In the genomic region with DNA sequence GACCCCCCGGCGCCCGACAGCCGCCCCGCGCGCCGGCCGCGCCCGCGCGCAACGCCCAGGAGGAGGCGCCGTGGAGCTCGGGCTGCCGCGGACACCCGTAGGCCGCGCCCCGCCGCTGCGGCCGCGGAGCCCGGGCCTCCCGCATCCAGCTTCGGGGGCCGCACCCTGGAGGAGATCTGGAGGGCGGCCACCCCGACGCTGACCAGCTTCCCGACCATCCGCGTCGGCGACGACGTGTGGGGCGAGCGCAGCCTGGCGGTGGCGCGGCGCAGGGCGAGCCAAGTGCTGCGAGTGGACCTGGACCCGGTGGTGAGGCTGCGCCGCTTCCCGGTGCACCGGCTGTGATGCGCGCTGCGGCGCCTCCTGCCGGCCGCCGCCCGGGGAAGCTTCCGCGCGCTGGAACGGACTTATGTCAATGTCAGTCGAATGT, we compare ENCODE assay signal across 8 mouse cellular contexts. TPM values are rescaled to one million over a fixed set of nuclear protein-coding genes. Genes with fewer than 3 reads are reported as not detected.
DNase-seq lines count a peak whose midpoint lies in the region; ATAC-seq and TF ChIP-seq lines count a peak whose summit lies in the region.

No protein-coding gene starts in this region.

- DNase-seq in adipocyte (ENCODE audit: low spot score), result peak; percentile 82
- DNase-seq in gastrocnemius, adult 8-10 months (ENCODE audit: low spot score in 2 of 2), result peak; percentile 79 to 84
- DNase-seq in induced T-regulatory cell, adult 2 months (ENCODE audit: low read depth), result peak; percentile 88
- peak; percentile 76 to 84 for DNase-seq in left cerebral cortex, adult 8-10 months (ENCODE audit: low spot score in 2 of 2)
- peak; percentile 88 for DNase-seq in right cerebral cortex, adult 18-20 months
- DNase-seq in urinary bladder, postnatal 10 days (ENCODE audit: low spot score), result peak; percentile 39

- peak overlapping the region; percentile 100 for H3K27ac ChIP-seq in cortical plate, adult 2 months (ENCODE audit: insufficient read depth, low read length)

- peak overlapping the region; percentile 97 for H3K4me3 ChIP-seq in cortical plate, adult 2 months (ENCODE audit: insufficient read depth, low read length)

- H3K4me1 ChIP-seq in cortical plate, adult 2 months (ENCODE audit: control insufficient read depth, insufficient read depth, low read length), result peaks cover 1% of the 10 kb centered on the region; the same call in 1 of the 2 replicates

- TF ChIP-seq CTCF in cortical plate, adult 2 months (IDR thresholded peaks at IDR 0.05; ENCODE audit: extremely low read depth, insufficient read depth, low read length), result peak; percentile 21; the same call in 1 of the 2 replicates

- ATAC-seq in megakaryocyte, adult 5-6 weeks (ENCODE audit: poor library complexity, severe bottlenecking), result peak; percentile 78

- 0 out of 2 replicates have a peak, but pooled peaks have one; percentile 23 for TF ChIP-seq POLR2A in cortical plate, adult 2 months (IDR thresholded peaks at IDR 0.05; ENCODE audit: extremely low read depth, insufficient read depth, low read length)

RNA-seq across cellular contexts. Expression of a gene that starts 0.8 kb away (rescaled TPM):
- polyA plus RNA-seq in cortical plate, adult 2 months (2012; rRNA removed), result 8.4 and 9.2 TPM in 2 replicates
- 1 to 10 TPM; 4.9 to 7.7 (median 5.8) TPM for total RNA-seq in gastrocnemius, adult 8-10 months (2022)
- 10 to 100 TPM; 10.9 to 13.5 (median 12.7) TPM for total RNA-seq in left cerebral cortex, adult 8-10 months (2022)
- 24.5 and 25.7 TPM in 2 replicates for total RNA-seq in megakaryocyte, adult 5-6 weeks (2015)
- 23.9 and 25.9 TPM in 2 replicates for total RNA-seq in megakaryocyte, adult 5-6 weeks (2017)

Comparison
In these comparisons a context has a peak if more than half of its experiments do, and no peak if none do; other contexts are left out.
1. Peak in every context shown above with its lines: DNase-seq, ATAC-seq, H3K4me3 ChIP-seq and H3K27ac ChIP-seq.